Mouse (Mus musculus): Measurements from ENCODE around the gene Fgfbp3. TPM values are rescaled to one million over a fixed set of nuclear protein-coding genes. Genes with fewer than 3 reads are reported as not detected.
"Not testable (repeated sequence)": the region's sequence is repeated elsewhere in the genome, so short reads cannot be mapped to it uniquely, and the experiment has no call there.

The Fgfbp3 gene
- polyA plus RNA-seq, 1 experiment from 2014 or later: 54.4 TPM

DNA sequence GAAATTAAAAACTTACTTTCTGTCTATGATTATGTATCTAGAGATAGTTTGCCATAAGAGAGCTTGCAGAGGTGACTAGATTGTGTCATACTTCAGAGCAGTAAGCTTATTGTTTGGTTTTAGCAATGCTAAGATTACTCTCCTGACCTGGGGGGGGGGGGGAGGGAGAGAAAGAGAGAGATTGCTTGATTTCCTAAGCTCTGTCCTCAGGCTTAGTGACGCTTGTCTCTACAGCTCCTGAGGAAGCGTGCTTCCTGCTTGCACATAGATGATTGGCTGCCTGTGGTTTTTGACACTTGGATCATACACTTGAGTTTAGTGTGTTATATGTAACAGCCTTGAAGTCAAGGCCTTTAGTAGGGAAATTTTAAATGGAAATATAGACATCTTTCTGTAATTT, 44.8 kb downstream of the Fgfbp3 start:
- WGBS: 90% methylated on average over 2 of the region's 2 CpGs
- Histone ChIP-seq H3K27ac (replicated peaks) (no peak overlapping the region), H3K27me3 (no peaks in the 10 kb centered on the region), H3K4me3 (no peak overlapping the region), H3K9ac (replicated peaks) (no peak overlapping the region), H3K36me3 (peaks cover 74% of the 10 kb centered on the region), H3K4me2 (replicated peaks) (no peak overlapping the region), H3K4me1 (no peaks in the 10 kb centered on the region), H3K9me3 (no peaks in the 10 kb centered on the region)
- ATAC-seq (ENCODE audit: low FRiP score, low read depth): no peak

DNA sequence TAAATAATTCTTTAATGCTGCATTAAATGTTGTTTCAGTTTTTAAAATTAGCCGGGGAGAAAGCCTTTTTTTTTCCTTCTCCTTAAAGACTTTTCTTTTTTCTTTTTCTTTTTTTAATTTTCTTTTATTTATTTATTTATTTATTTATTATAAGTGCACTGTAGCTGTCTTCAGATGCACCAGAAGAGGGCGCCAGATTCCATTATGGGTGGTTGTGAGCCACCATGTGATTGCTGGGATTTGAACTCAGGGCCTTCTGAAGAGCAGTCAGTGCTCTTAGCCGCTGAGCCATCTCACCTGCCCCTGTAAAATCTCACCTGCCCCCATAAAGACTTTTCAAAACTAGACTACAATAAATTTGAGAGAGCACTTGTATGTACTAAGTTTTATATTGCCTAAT, 50.7 kb downstream of the Fgfbp3 start:
- 84% methylated on average over 3 of the region's 3 CpGs for WGBS
- not testable (repeated sequence) for H3K27me3 ChIP-seq; H3K4me2 ChIP-seq (replicated peaks); H3K9me3 ChIP-seq; H3K4me1 ChIP-seq; H3K4me3 ChIP-seq; ATAC-seq (ENCODE audit: low FRiP score, low read depth); H3K9ac ChIP-seq (replicated peaks); H3K27ac ChIP-seq (replicated peaks)
- peaks cover 73% of the 10 kb centered on the region for H3K36me3 ChIP-seq

Other genes with a start within 250 kb of the Fgfbp3 start
- gene Ppp1r3c, start 183.0 kb downstream of the Fgfbp3 start, polyA plus RNA-seq (2016; fragmentation: Nextera tagmentation; extraction: Ambion mirVana): 2.0 and 2.4 TPM in 2 replicates
- gene Tnks2, start 85.4 kb downstream of the Fgfbp3 start, polyA plus RNA-seq (2016; fragmentation: Nextera tagmentation; extraction: Ambion mirVana): 85.6 and 105 TPM in 2 replicates
- gene Btaf1, start 6.5 kb upstream of the Fgfbp3 start, polyA plus RNA-seq (2016; fragmentation: Nextera tagmentation; extraction: Ambion mirVana): 20.3 and 21.0 TPM in 2 replicates